Mouse (Mus musculus): Measurements from ENCODE around the gene Tmem62. TPM values are rescaled to one million over a fixed set of nuclear protein-coding genes. Genes with fewer than 3 reads are reported as not detected.
"Not testable (repeated sequence)": the region's sequence is repeated elsewhere in the genome, so short reads cannot be mapped to it uniquely, and the experiment has no call there.

Gene Tmem62
- polyA plus RNA-seq, 1 experiment from 2014 or later = 9.9 TPM

DNA sequence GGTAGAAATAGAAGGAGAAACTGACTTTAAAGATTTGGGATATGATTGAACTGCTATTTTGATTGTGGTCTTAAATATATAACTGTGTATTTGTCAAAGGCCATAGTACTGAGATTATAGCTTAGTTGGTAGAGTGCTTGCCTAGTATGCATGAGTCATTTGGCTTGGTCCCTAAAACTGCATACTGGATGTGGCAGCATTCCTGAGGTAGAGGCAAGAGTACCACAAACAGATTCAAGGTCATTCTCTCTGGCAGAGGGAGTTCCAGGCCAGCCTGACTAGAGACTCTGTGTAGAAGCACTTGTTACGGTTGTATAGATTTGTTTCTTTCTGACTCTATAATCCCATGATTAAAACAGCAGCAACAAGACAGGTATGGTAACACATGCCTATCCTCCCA lies 3.0 kb downstream of the Tmem62 start:
- no peak for DNase-seq (ENCODE audit: low spot score)
- 71% methylated on average over 1 of the region's 1 CpGs for WGBS
- Histone ChIP-seq H3K27ac (replicated peaks) (no peak overlapping the region), H3K27me3 (ENCODE audit: control insufficient read depth, insufficient read depth, low read length) (no peaks in the 10 kb centered on the region), H3K36me3 (ENCODE audit: control insufficient read depth, insufficient read depth, low read length) (no peaks in the 10 kb centered on the region), H3K4me3 (ENCODE audit: low read depth, low read length) (no peak overlapping the region), H3K4me1 (replicated peaks; ENCODE audit: control insufficient read depth, insufficient read depth) (no peaks in the 10 kb centered on the region), H3K9me3 (ENCODE audit: control insufficient read depth, low read length) (no peaks in the 10 kb centered on the region), H3K4me2 (replicated peaks; ENCODE audit: low read depth) (no peak overlapping the region), H3K9ac (ENCODE audit: low read length) (no peak overlapping the region)
- TF ChIP-seq CTCF (IDR thresholded peaks at IDR 0.05; ENCODE audit: low read depth) = no peak
- TF ChIP-seq EP300 (optimal IDR thresholded peaks at IDR 0.05) = no peak
- ATAC-seq (ENCODE audit: low FRiP score, low TSS enrichment) = no peak

GRCm38 (mm10) chr2:120980861-120981260 lies 4.0 kb downstream of the Tmem62 start:
- no peaks in the 10 kb centered on the region for H3K9me3 ChIP-seq (ENCODE audit: control insufficient read depth, low read length)
- H3K4me1 ChIP-seq (replicated peaks; ENCODE audit: control insufficient read depth, insufficient read depth) = no peaks in the 10 kb centered on the region
- H3K36me3 ChIP-seq (ENCODE audit: control insufficient read depth, insufficient read depth, low read length) = no peaks in the 10 kb centered on the region
- no peak overlapping the region for H3K27ac ChIP-seq (replicated peaks)
- DNase-seq (ENCODE audit: low spot score) = no peak
- ATAC-seq (ENCODE audit: low FRiP score, low TSS enrichment) = no peak
- 39% methylated on average over 2 of the region's 2 CpGs for WGBS
- H3K4me3 ChIP-seq (ENCODE audit: low read depth, low read length) = no peak overlapping the region
- no peak overlapping the region for H3K9ac ChIP-seq (ENCODE audit: low read length)
- TF ChIP-seq CTCF (IDR thresholded peaks at IDR 0.05; ENCODE audit: low read depth) = no peak
- no peak for TF ChIP-seq EP300 (optimal IDR thresholded peaks at IDR 0.05)
- H3K4me2 ChIP-seq (replicated peaks; ENCODE audit: low read depth) = no peak overlapping the region
- H3K27me3 ChIP-seq (ENCODE audit: control insufficient read depth, insufficient read depth, low read length) = no peaks in the 10 kb centered on the region

DNA sequence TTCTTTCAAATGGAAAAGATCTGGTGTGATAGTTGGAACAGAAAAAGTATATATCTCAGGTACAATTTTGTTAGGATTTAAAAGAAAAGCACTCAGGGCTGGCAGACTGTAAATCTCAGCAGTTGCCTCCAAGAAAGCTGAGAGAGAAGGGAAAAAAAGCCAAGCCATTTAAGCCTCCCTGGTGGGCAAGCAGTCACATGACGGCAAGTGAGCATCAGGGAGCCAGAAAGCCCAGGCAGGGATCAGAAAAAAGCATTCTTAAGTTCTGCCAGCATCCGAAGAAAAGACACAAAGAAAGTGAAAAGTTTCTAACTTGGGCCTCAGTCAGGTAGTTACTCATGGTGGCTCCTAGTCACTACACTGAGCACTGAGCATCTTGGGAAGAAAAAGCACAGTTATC lies 6.8 kb downstream of the Tmem62 start:
- WGBS = 38% methylated on average over 2 of the region's 2 CpGs
- H3K4me3 ChIP-seq (ENCODE audit: low read depth, low read length) = no peak overlapping the region
- H3K27me3 ChIP-seq (ENCODE audit: control insufficient read depth, insufficient read depth, low read length) = no peaks in the 10 kb centered on the region
- no peaks in the 10 kb centered on the region for H3K9me3 ChIP-seq (ENCODE audit: control insufficient read depth, low read length)
- DNase-seq (ENCODE audit: low spot score) = no peak
- H3K4me1 ChIP-seq (replicated peaks; ENCODE audit: control insufficient read depth, insufficient read depth) = no peaks in the 10 kb centered on the region
- H3K27ac ChIP-seq (replicated peaks) = no peak overlapping the region
- H3K36me3 ChIP-seq (ENCODE audit: control insufficient read depth, insufficient read depth, low read length) = no peaks in the 10 kb centered on the region
- no peak overlapping the region for H3K4me2 ChIP-seq (replicated peaks; ENCODE audit: low read depth)
- ATAC-seq (ENCODE audit: low FRiP score, low TSS enrichment) = no peak
- no peak overlapping the region for H3K9ac ChIP-seq (ENCODE audit: low read length)
- TF ChIP-seq CTCF (IDR thresholded peaks at IDR 0.05; ENCODE audit: low read depth) (no peak), EP300 (optimal IDR thresholded peaks at IDR 0.05) (no peak)

- no peaks in the 10 kb centered on the region for H3K36me3 ChIP-seq (ENCODE audit: control insufficient read depth, insufficient read depth, low read length)
- DNase-seq (ENCODE audit: low spot score) (no peak), ATAC-seq (ENCODE audit: low FRiP score, low TSS enrichment) (no peak)
- WGBS = 91% methylated on average over 1 of the region's 1 CpGs
- no peak overlapping the region for H3K4me2 ChIP-seq (replicated peaks; ENCODE audit: low read depth)
- no peak overlapping the region for H3K4me3 ChIP-seq (ENCODE audit: low read depth, low read length)
- H3K27me3 ChIP-seq (ENCODE audit: control insufficient read depth, insufficient read depth, low read length) = no peaks in the 10 kb centered on the region
- no peak overlapping the region for H3K9ac ChIP-seq (ENCODE audit: low read length)
- no peak overlapping the region for H3K27ac ChIP-seq (replicated peaks)
- TF ChIP-seq EP300 (optimal IDR thresholded peaks at IDR 0.05) (no peak), CTCF (IDR thresholded peaks at IDR 0.05; ENCODE audit: low read depth) (peak; percentile 42)
- no peaks in the 10 kb centered on the region for H3K4me1 ChIP-seq (replicated peaks; ENCODE audit: control insufficient read depth, insufficient read depth)
- H3K9me3 ChIP-seq (ENCODE audit: control insufficient read depth, low read length) = no peaks in the 10 kb centered on the region
These were observed 8.4 kb downstream of the Tmem62 start for GRCm38 (mm10) chr2:120985241-120985640.

- no peak for TF ChIP-seq EP300 (optimal IDR thresholded peaks at IDR 0.05)
- no peak for TF ChIP-seq CTCF (IDR thresholded peaks at IDR 0.05; ENCODE audit: low read depth)
- no peaks in the 10 kb centered on the region for H3K27me3 ChIP-seq (ENCODE audit: control insufficient read depth, insufficient read depth, low read length)
- WGBS = 72% methylated on average over 4 of the region's 4 CpGs
- no peak overlapping the region for H3K27ac ChIP-seq (replicated peaks)
- ATAC-seq (ENCODE audit: low FRiP score, low TSS enrichment) = peak; percentile 65; the same call in 1 of the 2 replicates
- H3K4me3 ChIP-seq (ENCODE audit: low read depth, low read length) = no peak overlapping the region
- H3K36me3 ChIP-seq (ENCODE audit: control insufficient read depth, insufficient read depth, low read length) = no peaks in the 10 kb centered on the region
- H3K9ac ChIP-seq (ENCODE audit: low read length) = no peak overlapping the region
- no peaks in the 10 kb centered on the region for H3K4me1 ChIP-seq (replicated peaks; ENCODE audit: control insufficient read depth, insufficient read depth)
- no peaks in the 10 kb centered on the region for H3K9me3 ChIP-seq (ENCODE audit: control insufficient read depth, low read length)
- no peak for DNase-seq (ENCODE audit: low spot score)
- H3K4me2 ChIP-seq (replicated peaks; ENCODE audit: low read depth) = no peak overlapping the region
These were observed 14.4 kb downstream of the Tmem62 start for GRCm38 (mm10) chr2:120991196-120991595.

DNA sequence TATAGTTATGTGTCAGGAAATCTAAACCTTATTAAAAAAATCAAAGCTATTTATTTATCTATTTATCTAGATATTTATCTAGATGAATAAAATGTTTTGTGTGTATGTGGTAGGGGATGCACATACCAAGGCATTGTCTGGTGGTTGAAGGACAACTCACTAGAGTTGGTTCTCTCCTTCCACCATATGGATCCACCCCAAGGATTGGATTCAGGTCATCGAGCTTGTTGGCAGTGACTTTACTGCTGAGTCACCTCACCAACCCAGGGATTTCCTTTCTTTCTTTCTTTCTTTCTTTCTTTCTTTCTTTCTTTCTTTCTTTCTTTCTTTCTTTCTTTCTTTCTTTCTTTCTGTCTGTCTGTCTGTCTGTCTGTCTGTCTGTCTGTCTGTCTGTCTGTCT lies 19.8 kb downstream of the Tmem62 start:
- ATAC-seq (ENCODE audit: low FRiP score, low TSS enrichment); H3K27me3 ChIP-seq (ENCODE audit: control insufficient read depth, insufficient read depth, low read length); H3K9me3 ChIP-seq (ENCODE audit: control insufficient read depth, low read length); H3K9ac ChIP-seq (ENCODE audit: low read length); H3K27ac ChIP-seq (replicated peaks); H3K36me3 ChIP-seq (ENCODE audit: control insufficient read depth, insufficient read depth, low read length); DNase-seq (ENCODE audit: low spot score); H3K4me2 ChIP-seq (replicated peaks; ENCODE audit: low read depth); H3K4me1 ChIP-seq (replicated peaks; ENCODE audit: control insufficient read depth, insufficient read depth); H3K4me3 ChIP-seq (ENCODE audit: low read depth, low read length): not testable (repeated sequence)
- 73% methylated on average over 1 of the region's 1 CpGs for WGBS
